Mouse (Mus musculus): ENCODE data around the gene Nodal.

The Nodal gene

GRCm38 (mm10) chr10:61440202-61440800 lies 22.5 kb downstream of the Nodal start:
- DNase-seq = no peak

GRCm38 (mm10) chr10:61443456-61443855 lies 25.7 kb downstream of the Nodal start:
- DNase-seq = no peak

GRCm38 (mm10) chr10:61443876-61444275 lies 26.1 kb downstream of the Nodal start:
- no peak for DNase-seq

- no peak for DNase-seq
Observed at GRCm38 (mm10) chr10:61445016-61445415, 27.2 kb downstream of the Nodal start.

GRCm38 (mm10) chr10:61447581-61448353 lies 30.0 kb downstream of the Nodal start:
- DNase-seq = no peak

- DNase-seq = no peak
Observed at GRCm38 (mm10) chr10:61448834-61449233, 31.1 kb downstream of the Nodal start.

GRCm38 (mm10) chr10:61451463-61451930 lies 33.7 kb downstream of the Nodal start:
- DNase-seq = peak; percentile 36

GRCm38 (mm10) chr10:61451931-61452617 lies 34.3 kb downstream of the Nodal start:
- peak; percentile 63 for DNase-seq

GRCm38 (mm10) chr10:61452645-61453044 lies 34.9 kb downstream of the Nodal start, which contains the start of gene Eif4ebp2:
Eif4ebp2 (minus strand) TSS chr10:61452661.
- DNase-seq = peak; percentile 98

- DNase-seq = peak; percentile 35
Observed at GRCm38 (mm10) chr10:61453171-61453570, 35.4 kb downstream of the Nodal start.

- DNase-seq = no peak
Observed at GRCm38 (mm10) chr10:61457182-61457581, 39.4 kb downstream of the Nodal start.

- DNase-seq = no peak
Observed at GRCm38 (mm10) chr10:61465009-61465408, 47.2 kb downstream of the Nodal start.

GRCm38 (mm10) chr10:61466242-61466641 lies 48.5 kb downstream of the Nodal start:
- no peak for DNase-seq

GRCm38 (mm10) chr10:61466873-61467272 lies 49.1 kb downstream of the Nodal start:
- no peak for DNase-seq

- DNase-seq = no peak
Observed at GRCm38 (mm10) chr10:61468900-61469299, 51.1 kb downstream of the Nodal start.

GRCm38 (mm10) chr10:61473640-61474039 lies 55.9 kb downstream of the Nodal start:
- DNase-seq = no peak

- no peak for DNase-seq
Observed at GRCm38 (mm10) chr10:61474344-61474743, 56.6 kb downstream of the Nodal start.
